Comparison of ENCODE assay signal across 12 mouse cellular contexts in genomic region chr1:163976515-163976914, GRCm38 (mm10).
"Had no signal": no experiment of that assay in that cellular context is flagged by ENCODE, and none has a peak within 500 bp of the region (broad histone marks: within the 10 kb centered on the region; RNA-seq: fewer than 3 reads in every experiment).

No protein-coding gene starts in this region.

- H3K4me1 ChIP-seq: midbrain, embryonic 10.5 days; midbrain, embryonic 13.5 days; midbrain, embryonic 15.5 days; neural tube, embryonic 12.5 days had no signal

- ATAC-seq: midbrain, embryonic 13.5 days; midbrain, embryonic 15.5 days had no signal

- H3K9me3 ChIP-seq: midbrain, embryonic 10.5 days; midbrain, embryonic 13.5 days; midbrain, embryonic 15.5 days; neural tube, embryonic 12.5 days had no signal

- H3K9ac ChIP-seq: lung, embryonic 14.5 days; midbrain, embryonic 13.5 days; midbrain, embryonic 15.5 days; neural tube, embryonic 12.5 days had no signal

- H3K27ac ChIP-seq: midbrain, embryonic 10.5 days; midbrain, embryonic 13.5 days; midbrain, embryonic 15.5 days; neural tube, embryonic 12.5 days had no signal

- H3K4me2 ChIP-seq: lung, embryonic 14.5 days; midbrain, embryonic 13.5 days; midbrain, embryonic 15.5 days; neural tube, embryonic 12.5 days had no signal

- DNase-seq: lung, adult 18-20 months; lung, embryonic 14.5 days; lung, postnatal 10 days; lung, postnatal 4 days; right cerebral cortex, postnatal 14 days; thymus, adult 18-20 months; thymus, postnatal 14 days; thymus, postnatal 36 days had no signal

- H3K36me3 ChIP-seq: midbrain, embryonic 15.5 days had no signal

- H3K4me3 ChIP-seq: midbrain, embryonic 10.5 days; midbrain, embryonic 13.5 days; midbrain, embryonic 15.5 days; neural tube, embryonic 12.5 days had no signal

- H3K27me3 ChIP-seq: midbrain, embryonic 13.5 days; midbrain, embryonic 15.5 days; neural tube, embryonic 12.5 days had no signal
